Mouse (Mus musculus) kidney, postnatal 10 days (tissue): ENCODE results near the gene H2-Q1.
"Not testable (repeated sequence)": the region's sequence is repeated elsewhere in the genome, so short reads cannot be mapped to it uniquely, and the experiment has no call there.

Experiments used
- DNase-seq: peaks from one replicate; pipeline ENCODE4 v3.0.0; 2021; ENCODE audit warnings: mixed read lengths

H2-Q1 gene

DNA sequence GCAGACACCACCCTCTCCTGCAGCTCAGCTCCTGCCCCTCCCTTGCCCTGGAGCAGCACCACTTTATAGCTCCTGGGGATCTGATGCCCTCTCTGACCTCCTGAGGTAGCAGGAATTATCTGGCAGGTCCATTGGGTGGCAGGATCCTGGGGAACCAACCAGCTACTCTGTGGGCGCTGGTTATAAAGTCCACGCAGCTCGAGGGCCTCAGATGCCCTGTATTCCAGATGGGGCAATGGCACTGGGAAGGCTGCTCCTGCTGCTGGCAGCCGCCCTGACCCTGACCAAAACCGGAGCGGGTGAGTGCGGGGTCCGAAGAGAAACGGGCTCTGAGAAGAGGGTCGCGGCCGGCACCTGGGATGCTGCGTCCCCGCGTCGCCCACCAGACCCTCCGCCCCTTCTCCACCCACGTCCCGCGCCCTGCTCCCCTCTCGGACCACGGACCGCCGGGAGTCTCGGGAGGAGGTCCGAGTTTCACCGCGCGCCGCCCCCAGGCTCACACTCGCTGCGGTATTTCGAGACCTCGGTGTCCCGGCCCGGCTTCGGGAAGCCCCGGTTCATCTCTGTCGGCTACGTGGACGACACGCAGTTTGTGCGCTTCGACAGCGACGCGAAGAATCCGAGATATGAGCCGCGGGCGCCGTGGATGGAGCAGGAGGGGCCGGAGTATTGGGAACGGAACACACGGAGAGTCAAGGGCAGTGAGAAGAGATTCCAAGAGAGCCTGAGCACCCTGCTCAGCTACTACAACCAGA lies at the start of gene H2-Q1:
Gene H2-Q1 (plus strand): TSS at position 79 of the 755 bp plus-strand sequence.
- no peak for DNase-seq

DNA sequence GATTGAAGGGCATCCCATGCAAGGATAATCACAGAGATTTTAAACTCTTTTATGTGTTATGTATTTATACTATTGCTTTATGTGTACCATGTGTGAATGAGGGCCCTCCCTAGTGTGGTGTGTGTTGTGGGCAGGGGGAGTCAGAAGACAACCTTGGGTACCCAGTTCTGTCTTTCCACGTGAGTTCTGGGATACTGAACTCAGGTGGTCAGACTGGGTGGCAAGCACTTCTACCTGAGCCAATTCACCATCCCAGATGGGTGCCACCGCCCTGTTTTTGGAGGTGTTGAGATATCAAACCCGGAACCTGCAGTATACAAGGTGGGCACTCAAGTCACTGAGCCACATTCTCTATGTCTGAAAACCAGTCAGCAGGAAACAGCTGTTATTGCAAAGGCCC lies 48.0 kb upstream of the H2-Q1 start:
- no peak for DNase-seq

DNA sequence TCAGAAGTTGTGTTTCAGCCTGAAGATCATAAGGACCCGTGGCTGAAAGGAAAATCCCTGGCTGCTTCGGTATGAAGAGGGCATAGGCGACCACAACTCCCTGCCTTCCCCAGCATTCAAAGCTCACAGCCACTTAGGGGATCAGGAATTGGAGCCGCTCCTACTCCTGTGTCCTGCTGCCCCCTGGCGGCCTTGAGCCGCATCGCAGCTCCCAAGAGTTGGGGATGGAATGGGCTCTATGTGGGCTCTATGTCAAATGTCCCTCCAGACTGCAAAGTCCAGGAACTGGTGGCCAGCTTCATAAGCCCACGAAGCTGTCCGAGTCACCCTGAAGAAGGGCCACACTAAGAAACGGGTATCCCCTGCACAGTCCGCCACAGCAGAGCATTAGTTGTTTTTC lies 45.4 kb upstream of the H2-Q1 start:
- peak; percentile 94 for DNase-seq

DNA sequence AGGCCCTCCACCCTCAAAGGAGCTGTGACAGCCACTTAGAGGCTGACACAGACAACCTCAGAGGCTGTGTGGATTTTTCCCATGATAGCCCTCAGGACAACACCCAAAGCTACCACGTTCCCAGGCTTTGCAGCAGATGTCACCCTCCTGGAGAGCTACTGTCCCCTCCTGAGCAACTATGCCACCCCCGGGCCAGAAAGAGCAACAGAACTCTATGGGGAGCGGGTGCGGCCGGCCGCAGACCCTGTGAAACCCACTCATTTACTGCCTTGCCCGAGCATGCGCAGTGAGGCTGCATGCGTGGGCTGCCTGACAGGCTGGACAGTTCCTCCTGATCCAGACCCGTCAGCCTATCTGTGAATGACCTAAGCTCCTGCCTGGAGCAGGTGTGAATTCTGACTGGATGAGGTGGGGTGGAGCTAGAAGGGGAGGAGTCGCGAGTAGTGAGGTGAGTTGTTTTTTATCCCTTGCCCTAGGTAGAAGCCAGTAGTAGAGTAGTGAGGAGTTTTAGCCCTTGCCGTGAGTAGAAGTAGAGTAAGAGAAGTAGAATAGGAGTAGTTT lies 43.8 kb upstream of the H2-Q1 start:
- DNase-seq: no peak

DNA sequence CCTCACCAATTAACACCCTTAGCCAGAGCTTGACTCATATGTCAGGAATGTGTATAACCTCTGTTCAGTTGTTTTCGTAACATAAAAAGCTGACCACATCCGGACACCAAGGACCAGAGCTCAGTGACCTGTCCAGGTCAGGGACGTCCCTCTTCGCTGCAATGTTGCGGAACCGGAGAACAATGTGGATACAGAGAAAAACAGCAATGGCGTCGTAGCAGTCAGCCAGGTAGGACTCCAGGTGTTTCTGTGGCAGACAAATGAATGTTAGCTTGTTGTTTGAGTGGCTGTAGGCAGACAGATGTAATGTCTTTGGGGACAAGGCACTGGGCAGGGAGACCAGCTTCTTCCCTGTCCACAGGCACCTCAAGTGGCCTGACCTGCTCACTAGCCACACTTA lies 42.2 kb upstream of the H2-Q1 start:
- DNase-seq: no peak

DNA sequence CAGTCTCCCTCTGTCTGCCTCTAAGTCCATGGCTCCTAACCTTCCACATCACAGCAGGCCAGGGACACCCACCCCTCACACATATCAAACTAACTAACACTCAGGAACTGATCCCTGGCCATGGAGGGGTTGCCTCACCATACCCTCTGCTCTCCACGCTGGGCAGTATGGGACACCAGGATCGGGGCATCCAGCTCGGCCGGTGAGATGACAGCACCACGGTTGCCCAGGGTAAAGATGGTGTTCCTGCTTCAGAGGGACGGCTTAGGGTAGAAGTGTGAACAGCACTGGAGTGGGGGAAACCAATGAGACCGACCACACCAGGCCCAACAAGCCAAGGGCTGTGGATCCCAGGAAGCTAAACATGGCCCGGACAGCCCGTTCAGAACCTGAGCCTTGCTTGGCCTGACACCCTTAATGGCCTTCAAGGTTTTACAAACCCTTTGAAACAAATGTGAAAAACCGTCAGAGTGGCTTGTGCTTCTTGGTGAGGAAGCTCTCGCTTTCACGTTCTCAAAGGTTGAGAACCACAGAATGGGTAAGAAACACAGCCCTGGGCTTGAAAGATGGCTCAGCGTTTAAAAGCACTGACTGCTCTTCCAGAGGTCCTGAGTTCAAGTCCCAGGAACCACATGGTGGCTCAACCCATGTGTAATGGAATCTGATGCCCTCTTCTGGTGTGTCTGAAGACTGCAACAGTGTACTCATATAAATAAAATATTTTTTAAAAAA lies 41.1 kb upstream of the H2-Q1 start:
- DNase-seq: no peak

DNA sequence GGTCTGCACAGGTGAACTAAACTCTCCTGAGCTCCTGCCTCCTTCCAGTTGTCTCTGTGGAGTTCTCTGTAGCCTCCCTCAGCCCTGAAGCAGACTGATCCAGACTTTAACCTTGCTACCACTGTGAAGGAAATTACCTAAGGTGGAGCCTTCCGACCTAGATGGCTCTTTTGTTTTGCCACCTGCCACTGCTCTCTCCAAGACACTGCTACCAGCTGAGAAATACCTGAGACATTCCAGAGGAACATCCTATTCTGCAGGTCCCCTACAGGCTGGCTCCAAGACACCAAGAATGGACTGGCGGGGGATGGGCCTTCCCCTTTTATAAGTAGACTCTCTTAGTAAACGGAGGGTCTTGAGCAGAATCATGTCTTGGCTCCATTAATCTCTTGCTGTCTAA lies 39.9 kb upstream of the H2-Q1 start:
- DNase-seq: no peak

DNA sequence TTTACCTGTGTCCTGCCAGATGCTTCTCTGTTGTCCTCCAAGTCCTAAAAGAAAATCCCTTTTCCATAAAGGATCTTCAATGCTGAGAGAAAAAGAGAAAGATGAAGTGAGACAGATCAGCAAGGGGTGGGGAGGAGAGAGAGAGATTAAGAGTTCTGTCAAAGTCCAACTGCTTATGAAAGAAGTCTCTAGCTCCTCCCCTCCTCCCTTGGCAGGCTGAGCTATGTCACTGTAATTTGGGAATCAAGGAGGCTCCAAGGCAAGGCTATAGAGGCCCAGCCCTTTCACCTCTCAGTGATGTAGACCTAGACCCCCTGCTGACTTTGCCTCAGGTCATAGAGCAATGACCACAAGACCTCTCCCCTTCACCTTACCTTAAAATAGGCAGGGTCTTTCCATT lies 34.8 kb upstream of the H2-Q1 start:
- DNase-seq: no peak

DNA sequence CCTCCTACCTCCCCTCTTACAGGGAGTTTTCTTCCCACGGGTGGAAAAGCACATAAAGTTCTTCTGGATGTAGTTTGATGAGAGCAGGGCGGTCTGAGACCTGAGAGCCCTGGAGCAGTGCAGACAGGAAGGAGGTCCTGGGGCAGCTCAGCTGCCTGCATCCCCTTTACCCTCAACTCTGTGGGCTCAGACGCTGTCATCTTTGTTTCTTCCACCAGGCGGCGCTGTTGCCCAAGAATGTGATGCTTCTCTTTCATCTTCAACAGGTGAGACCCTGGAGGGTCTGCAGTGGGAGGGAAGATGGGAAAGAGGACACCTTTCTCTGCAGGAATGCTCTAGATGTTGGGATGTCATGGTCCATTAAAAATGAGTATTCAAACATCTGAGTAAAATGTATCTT lies 24.4 kb upstream of the H2-Q1 start:
- peak; percentile 76 for DNase-seq

DNA sequence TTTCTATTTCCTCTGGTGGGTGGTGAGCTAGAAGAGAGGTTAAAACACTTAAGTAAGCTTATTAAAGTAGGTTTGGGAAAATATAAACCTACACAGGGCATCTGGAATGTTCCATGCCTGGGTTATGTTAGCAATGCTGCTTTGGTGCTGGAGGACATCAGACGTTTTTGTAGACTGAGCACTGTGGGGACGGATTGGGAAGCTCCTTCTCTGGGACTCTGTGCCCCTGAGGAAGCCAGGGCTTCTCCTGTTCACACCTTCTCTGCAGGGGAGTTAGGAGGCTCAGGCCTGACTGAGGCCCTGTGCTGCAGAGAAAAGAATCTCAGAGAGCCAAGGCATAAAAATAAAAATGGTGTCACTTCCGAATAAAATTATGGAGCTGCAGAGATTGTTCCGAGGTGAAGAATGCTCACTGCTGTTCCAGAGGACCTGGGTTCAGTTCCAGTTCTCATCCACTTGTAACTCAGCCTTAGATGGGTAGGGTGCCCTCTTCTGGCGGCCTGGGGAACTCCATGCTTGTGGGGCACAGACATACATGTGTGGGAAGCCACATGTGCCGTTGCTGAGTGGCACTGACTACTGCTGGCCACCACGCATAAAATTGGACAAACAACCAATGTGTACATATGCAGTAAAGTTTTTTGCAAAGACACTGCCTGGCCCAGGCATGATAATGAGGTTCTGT lies 19.8 kb upstream of the H2-Q1 start:
- DNase-seq: not testable (repeated sequence)

DNA sequence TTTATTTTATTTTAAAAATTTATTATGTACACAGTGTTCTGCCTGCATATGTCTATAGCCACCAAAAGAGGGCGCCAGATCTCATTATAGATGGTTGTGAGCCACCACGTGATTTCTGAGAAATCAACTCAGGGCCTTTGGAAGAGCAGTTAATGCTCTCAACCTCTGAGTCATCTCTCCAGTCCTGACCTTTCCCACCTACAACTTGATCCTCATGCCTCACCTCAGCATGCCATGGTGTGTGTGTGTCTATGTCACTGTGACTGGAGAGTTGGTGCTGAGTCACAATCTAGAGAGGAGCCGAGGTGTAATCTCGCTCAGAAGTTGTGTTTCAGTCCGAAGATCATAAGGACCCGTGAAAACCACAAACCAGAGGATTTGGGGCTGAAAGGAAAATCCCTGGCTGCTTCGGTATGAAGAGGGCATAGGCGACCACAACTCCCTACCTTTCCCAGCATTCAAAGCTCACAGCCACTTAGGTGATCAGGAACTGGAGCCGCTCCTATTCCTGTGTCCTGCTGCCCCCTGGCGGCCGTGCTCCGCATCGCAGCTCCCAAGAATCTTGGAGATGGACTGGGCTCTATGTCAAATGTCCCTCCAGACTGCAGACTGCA lies 18.5 kb upstream of the H2-Q1 start:
- DNase-seq: peak; percentile 95

DNA sequence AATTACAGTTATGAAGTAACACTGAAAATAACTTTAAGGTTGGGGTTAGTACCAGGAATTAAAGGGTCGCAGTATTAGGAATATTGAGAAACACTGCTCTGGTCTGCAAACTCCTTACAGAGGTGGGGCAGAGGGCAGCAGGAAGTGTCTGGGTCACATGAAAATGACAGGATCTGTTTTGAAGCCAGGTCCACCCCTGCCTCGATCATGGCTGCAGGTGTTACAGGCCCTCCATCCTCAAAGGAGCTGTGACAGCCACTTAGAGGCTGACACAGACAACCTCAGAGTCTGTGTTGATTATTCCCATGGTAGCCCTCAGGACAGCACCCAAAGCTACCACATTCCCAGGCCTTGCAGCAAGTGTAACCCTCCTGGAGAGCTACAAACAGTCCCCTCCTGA lies 16.9 kb upstream of the H2-Q1 start:
- DNase-seq: no peak

DNA sequence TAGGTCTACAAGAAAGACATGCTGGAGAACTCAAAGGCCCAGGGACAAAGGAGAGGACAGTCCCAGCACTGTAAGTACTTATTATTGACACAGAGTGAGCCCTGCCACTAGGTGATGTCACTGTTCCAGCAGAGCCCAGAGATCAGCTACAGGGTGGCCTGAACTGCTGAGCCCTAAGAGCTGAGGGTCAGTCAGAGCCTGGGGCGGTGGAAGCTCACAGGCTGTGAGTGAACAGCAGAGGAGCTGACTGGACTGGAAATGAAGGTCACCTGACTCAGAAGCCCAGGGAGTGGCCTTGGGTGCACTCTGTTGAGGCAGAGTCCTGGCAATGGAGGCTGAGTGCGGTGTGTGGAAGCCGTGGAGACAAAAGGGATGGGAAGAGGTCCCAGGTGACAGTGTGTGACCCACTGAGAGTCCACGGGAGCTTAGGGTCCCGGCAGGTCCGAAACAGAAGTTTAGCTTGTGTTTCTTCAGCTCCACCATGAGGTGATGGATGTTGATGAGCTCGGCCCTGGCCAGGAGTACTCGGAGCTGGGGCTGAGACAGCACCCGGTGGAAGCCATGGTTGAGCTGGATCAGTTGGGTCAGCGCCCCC lies 16.4 kb upstream of the H2-Q1 start:
- DNase-seq: no peak

DNA sequence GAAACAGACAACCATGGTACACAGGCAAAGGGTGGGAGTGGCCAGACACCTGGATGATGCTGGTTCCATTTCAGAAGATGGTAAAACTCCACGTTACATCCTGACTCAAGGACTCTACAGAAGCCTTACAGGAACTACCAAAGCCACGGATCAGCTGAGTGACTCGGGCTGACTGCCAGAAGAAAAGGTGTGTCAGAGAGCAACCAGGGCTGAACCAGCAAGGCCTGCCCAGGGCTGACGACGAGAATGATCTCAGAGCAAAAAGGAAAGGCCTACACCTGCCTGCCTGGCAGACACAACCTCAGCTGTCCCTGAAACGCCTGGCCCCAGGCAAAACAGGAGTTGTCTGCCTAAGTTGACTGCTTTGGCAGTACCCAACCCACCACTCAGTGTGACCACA lies 15.7 kb upstream of the H2-Q1 start:
- no peak for DNase-seq

DNA sequence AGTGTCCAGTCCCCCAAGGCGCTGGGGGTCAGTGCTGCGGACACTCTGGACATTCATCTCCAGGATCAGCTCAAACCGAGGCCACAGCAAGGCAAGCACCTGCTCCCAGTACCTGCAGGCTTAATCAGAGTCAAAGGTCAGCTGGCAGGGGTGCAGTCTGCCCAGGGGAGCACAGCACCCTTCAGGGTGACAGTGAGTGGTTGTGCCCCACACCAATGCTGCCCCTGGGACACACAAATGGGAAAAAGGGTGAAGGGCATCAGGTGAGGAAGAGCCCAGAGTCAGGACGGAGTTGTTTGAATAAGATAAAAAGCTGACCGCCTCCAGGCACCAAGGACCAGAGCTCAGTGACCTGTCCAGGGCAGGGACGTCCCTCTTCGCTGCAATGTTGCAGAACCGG lies 15.3 kb upstream of the H2-Q1 start:
- not testable (repeated sequence) for DNase-seq

DNA sequence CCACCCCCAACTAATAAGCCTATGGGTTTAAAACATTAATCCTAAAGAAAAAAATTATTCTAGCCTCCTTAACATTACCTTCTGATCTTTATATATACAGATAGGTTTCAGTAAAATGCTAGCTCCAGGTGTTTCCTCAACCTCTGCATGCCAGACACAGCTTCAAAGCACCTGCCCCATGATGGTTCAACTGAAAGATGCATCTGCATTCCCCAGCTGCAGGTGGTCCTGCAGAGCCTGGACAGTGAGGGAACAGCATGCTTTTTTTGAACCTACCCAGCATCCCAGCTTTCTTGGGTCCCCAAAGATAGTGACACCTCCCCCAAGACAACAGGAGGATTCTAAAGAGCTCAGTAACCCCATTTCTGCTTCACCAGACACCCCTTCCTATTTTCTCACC lies 1.5 kb upstream of the H2-Q1 start:
- DNase-seq: no peak

DNA sequence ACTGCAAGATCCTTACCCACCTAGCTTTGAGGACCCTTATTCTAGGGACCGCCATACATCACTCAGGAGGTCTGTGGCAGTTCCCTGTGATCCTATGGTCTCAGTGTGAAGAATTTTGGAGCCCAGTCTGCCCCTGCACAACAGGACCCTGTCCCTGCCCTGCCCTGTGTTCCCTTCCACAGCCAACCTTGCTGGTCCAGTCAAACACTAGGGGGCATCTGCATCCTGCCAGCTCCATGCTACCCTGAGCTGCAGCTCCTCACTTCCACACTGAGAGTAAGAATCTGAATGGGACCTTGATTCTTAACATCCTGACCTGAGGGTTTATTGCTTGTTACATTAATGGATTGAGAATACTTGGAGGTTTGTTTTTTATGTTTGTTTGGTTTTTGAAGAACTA lies 4.9 kb downstream of the H2-Q1 start:
- not testable (repeated sequence) for DNase-seq

DNA sequence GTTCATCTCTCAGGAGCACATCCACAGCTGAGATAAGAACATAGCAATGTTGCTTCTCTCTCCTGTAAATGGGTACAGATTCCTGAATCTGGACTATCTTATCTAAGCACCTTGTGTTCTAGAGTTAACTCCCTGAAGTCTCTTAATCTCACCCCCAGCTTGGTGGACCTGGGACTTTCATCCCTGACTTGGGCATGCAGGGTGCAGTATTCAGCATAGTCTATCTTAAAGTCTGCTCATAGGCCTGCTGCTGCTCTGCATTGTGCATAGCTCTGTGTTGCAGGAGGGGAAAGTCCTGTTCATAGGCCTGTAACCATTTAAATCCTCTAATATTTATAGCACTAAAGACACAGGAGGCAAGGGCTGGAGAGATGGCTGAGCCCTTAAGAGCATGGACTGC lies 5.8 kb downstream of the H2-Q1 start:
- not testable (repeated sequence) for DNase-seq

DNA sequence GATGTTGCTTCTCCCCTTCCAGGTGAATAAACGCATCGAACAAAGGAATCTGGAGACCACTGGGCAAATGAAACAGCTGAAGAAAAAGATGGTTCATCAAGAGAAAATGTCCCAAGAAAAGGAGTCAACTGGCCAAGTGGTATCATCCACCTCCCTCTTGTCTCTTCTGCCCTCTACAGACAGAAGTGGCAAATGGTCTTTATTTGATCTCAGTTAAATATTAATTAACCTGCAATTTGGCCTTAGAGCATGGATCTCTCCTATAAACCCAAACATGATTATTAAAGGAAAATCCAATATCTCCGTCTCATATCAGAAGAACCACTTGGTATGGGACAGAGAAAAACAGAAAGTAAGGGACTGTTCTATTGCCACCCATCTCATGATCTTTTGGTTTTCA lies 9.5 kb downstream of the H2-Q1 start:
- not testable (repeated sequence) for DNase-seq

DNA sequence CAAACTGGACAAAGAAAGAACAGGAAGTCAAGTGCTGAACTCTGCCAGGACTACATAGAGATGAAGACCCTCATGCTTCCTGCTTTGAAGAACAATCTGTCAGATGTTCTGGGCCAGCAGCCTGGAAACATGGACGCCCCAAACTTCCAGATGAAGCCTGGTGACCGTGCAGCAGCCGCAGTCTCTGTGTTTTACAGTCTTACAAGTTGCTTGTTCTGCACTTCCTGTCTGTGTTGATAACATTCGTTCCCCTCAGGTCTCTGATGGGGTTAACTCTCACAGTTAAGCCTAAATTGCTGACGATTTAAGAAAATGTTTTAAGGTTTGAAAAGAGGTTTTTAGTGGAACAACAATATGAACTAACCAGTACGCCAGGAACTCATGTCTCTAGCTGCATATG lies 11.3 kb downstream of the H2-Q1 start:
- DNase-seq: not testable (repeated sequence)

DNA sequence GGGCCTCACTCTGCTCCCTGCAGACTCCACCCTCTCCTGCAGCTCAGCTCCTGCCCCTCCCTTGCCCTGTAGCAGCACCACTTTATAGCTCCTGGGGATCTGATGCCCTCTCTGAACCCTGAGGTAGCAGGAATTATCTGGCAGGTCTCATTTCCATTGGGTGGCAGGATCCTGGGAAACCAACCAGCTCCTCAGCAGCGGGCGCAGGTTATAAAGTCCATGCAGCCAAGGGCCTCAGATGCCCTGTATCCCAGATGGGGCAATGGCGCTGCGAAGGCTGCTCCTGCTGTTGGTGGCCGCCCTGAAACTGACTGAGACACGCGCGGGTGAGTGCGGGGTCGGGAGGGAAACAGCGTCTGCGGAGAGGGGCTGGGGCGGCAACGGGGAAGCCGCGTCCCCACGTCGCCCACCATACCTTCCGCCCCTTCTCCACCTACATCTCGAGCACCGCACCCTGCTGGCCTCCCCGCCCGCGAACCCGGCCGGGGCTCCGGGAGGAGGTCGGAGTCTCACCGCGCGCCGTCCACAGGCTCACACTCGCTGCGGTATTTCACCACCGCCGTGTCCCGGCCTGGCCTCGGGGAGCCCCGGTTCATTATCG lies 22.0 kb downstream of the H2-Q1 start, which contains the start of gene H2-Q2:
Gene H2-Q2 (plus strand): TSS at position 172 of the 601 bp plus-strand sequence.
- peak; percentile 27 for DNase-seq
